Mouse (Mus musculus): ENCODE data around the gene Zdhhc1. TPM values are rescaled to one million over a fixed set of nuclear protein-coding genes. Genes with fewer than 3 reads are reported as not detected.

Gene Zdhhc1
- total RNA-seq, 2 experiments from 2014 or later = 9.6 to 11.2 TPM

DNA sequence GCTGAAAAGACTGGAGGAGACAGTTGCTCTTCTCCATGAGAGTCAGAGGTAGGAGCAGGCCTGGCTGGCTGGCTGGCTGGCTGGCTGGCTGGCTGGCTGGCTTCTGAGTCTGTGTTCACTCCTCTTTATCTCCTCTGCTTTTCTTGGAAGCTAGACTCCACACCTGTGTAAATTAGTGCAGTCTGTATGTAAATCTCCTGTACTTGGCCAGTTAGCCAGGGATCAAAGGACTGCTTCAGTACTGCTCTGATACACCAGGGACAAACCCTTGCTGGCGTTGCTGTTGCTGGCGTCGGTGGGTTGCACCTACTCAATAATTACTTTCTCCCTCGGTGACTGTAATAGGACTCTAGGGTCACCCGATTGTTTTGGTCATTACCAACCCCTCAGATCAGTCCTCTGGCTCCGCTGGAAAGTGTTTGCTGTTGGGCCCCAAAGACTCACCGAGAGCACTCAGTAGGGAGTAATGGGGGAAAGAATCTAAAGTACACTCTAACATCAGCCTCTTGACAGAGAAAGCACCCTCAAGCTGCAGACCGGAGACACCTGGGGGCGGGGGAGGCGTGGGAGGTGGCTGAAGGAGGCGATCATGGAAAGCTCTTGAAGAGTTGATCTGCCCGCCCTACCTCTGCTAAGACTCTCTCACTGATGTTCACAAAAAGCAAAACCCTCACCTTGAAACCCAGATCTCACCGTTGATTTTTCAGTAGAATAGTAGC, 35.5 kb downstream of the Zdhhc1 start:
- Histone ChIP-seq H3K4me3 (no peak overlapping the region), H3K27ac (no peak overlapping the region)
- intact Hi-C loops (cut with DNase I) = no loop called here
- no peak for TF ChIP-seq CTCF (IDR thresholded peaks at IDR 0.05)
- DNase-seq = no peak

DNA sequence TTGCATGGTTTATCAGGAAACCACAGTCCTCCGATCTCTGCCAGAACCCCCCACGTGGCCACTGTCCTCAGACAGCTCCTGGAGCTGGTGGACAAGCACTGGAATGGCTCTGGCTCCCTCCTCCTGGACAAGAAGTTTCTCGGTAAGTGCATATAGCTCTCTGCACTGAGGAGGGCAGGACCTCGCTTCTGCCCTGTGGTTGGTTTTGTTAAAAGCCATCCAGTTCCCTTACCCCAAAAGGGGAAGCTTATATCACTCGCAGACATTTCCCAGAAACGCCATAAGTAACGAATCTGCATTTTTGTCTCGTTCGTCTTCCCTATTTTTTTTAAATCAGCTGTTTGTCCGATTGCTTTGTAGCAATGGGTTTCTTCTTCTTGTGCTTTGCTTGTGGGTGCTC, 41.5 kb downstream of the Zdhhc1 start:
- intact Hi-C loops (cut with DNase I) = no loop called here
- Histone ChIP-seq H3K27ac (no peak overlapping the region), H3K4me3 (no peak overlapping the region)
- no peak for DNase-seq
- TF ChIP-seq CTCF (IDR thresholded peaks at IDR 0.05) = no peak

DNA sequence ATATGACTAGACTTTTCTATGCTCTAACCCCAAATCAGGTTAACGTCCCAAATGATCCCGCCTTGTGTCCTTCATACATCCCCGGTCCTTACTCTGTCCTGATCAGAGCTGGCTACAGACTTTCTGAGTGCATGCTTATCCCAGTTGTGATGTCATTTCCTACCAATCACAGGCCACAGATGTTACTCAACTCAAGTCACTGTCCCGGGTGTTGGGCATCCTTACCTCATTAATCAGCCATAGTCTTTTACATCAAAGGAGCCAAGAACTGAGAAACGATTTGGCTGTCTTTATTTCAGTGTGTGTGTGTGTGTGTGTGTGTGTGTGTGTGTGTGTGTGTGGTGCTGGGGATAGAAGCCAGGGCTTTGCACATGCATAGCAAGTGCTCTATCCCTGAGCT, 42.6 kb downstream of the Zdhhc1 start:
- no peak overlapping the region for H3K4me3 ChIP-seq
- no peak for DNase-seq
- intact Hi-C loops (cut with DNase I) = loop anchor here (5.0 kb wide), 1 partner anchor 42 kb away; the partner anchor contains the start of genes Kctd19 and Lrrc36
- no peak for TF ChIP-seq CTCF (IDR thresholded peaks at IDR 0.05)
- H3K27ac ChIP-seq = 0 out of 2 replicates have a peak overlapping the region, but pooled peaks have one; percentile 46

DNA sequence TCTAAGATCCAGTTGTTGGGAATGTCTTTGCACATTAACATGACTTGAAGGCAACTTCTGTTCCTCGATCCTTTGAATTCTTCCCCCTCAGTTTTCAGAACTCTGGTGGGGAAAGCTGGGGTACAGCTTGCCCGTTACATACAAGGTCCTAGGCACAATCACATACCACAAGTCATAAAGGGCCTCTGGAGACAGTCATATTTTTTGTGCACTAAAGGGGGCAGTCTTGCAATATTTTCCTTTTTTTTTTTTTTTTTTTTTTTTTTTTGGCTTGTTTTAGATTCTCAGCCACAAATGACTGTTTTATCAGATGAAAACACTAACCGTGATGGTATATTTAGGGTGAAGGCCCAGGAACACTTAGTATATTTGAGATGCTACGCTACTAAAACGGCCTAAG, 43.4 kb downstream of the Zdhhc1 start:
- peak; percentile 42; the same call in 1 of the 2 replicates for TF ChIP-seq CTCF (IDR thresholded peaks at IDR 0.05)
- no peak overlapping the region for H3K4me3 ChIP-seq
- intact Hi-C loops (cut with DNase I) = loop anchor here (5.0 kb wide), 1 partner anchor 41 kb away; the partner anchor contains the start of genes Kctd19 and Lrrc36
- H3K27ac ChIP-seq = peak overlapping the region; percentile 57
- no peak for DNase-seq

DNA sequence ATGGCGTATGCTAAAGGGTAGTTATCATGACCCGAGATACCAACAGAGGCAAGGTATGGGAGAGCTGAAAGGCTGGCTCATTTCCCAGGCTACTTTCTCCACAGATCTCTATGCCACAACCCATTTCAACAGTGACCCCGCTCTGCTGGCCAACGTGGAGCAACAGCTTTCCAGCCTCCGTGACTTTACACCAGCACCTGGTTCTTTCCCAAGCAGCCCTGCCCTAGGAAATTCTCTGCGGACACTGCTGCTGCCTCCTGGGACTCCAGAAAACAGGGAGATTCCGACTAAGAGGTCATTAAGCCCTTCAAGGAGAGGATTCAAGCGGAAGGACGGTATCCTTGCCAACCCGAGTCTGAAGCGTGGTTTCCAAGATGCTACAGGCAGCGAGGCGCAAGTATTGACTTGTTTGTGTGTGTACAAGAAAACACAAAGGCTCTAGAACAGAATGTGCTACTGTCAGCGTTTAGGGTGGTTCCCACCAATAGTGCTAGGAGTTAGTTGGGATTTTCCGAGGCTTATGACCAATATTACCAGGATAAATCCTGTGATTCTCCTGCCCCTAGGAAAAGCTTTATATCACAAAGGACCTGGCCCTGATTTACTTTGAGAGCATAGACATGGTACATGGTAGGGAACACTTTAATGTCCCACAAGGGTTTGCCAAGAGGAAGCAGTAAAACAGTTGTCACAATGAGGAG, 44.6 kb downstream of the Zdhhc1 start:
- intact Hi-C loops (cut with DNase I) = loop anchor here (5.0 kb wide), 1 partner anchor 40 kb away; the partner anchor contains the start of genes Kctd19 and Lrrc36
- no peak for DNase-seq
- Histone ChIP-seq H3K27ac (peak overlapping the region; percentile 46), H3K4me3 (no peak overlapping the region)
- no peak for TF ChIP-seq CTCF (IDR thresholded peaks at IDR 0.05)

DNA sequence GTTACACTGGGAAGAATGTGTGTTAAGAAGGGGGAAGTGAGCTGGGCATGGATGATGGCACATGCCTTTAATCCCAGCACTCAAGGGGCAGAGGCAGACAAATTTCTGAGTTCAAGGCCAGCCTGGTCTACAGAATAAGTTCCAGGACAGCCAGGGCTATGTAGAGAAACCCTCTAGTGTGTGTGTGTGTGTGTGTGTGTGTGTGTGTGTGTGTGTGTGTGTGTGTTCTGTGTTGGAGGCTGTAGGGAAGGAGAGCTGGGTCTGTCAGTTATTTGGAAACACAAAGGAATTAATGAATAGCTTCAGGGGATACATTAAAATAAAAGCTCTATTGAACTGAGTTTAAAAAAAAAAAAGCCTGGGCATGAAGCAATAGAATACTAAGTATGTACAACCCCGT, 45.7 kb downstream of the Zdhhc1 start:
- DNase-seq = no peak
- intact Hi-C loops (cut with DNase I) = loop anchor here (5.0 kb wide), 1 partner anchor 39 kb away; the partner anchor contains the start of genes Kctd19 and Lrrc36
- no peak overlapping the region for H3K27ac ChIP-seq
- no peak overlapping the region for H3K4me3 ChIP-seq
- no peak for TF ChIP-seq CTCF (IDR thresholded peaks at IDR 0.05)

DNA sequence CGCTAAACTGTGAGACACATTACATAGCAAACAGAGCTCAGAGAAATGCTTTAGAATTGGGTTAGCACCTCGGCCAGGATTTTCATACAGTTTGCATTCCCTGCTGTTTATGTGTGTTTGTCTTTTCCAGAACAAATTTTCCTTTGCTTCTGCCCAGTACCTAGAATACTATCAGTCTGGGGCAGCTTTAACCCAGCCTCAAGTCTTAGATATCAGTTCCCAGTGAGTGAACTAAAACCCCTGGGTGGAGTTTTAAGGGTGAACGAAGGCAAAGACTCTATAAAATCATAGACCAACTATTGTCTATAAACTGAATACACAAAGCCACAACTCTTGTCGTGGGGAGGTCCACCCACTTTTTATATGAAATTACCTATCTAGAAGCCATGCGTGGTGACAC, 48.1 kb downstream of the Zdhhc1 start:
- Histone ChIP-seq H3K4me3 (no peak overlapping the region), H3K27ac (no peak overlapping the region)
- DNase-seq = no peak
- TF ChIP-seq CTCF (IDR thresholded peaks at IDR 0.05) = no peak
- intact Hi-C loops (cut with DNase I) = no loop called here

DNA sequence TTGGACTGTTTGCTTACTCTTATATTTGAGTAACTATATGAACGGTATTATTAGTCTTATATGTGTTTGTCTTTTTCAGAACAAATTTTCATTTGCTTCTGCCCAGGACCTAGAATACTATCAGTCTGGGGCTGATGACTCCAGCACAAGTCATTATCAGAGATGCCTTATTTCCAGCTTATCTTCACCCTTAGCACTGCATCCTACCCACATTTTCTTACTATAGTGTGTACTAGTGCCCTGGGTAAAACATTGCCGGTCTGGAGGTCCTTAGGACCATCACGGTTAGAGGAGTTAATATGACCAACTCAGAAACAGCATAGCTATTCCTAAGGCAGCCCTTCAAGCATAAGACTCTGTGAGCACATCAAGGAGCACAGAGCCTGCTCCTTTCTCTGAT, 48.5 kb downstream of the Zdhhc1 start:
- DNase-seq = no peak
- Histone ChIP-seq H3K4me3 (no peak overlapping the region), H3K27ac (no peak overlapping the region)
- intact Hi-C loops (cut with DNase I) = no loop called here
- no peak for TF ChIP-seq CTCF (IDR thresholded peaks at IDR 0.05)

DNA sequence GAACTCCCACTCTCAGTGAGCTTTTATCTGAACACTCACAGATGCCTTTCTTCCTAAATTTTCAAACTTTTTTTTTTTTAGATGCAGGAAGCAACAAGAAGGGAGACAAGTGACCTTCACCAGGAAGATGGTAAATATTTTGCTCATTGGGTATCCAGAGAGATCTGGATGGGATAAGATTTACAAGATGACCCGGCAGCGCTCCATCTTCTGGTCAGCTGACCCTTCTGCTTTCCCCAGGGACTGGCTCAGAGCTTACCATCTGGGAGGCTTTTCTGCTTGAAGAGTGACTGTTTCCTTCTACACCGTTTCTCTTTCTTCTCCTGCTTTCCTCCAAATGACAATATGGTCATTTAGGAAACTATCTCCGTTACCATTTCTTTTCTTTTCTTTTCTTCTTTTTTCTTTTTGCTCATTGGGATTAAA, 50.6 kb downstream of the Zdhhc1 start:
- DNase-seq = peak; percentile 71
- intact Hi-C loops (cut with DNase I) = no loop called here
- no peak for TF ChIP-seq CTCF (IDR thresholded peaks at IDR 0.05)
- peak overlapping the region; percentile 2; the same call in 1 of the 2 replicates for H3K4me3 ChIP-seq
- peak overlapping the region; percentile 55 for H3K27ac ChIP-seq

DNA sequence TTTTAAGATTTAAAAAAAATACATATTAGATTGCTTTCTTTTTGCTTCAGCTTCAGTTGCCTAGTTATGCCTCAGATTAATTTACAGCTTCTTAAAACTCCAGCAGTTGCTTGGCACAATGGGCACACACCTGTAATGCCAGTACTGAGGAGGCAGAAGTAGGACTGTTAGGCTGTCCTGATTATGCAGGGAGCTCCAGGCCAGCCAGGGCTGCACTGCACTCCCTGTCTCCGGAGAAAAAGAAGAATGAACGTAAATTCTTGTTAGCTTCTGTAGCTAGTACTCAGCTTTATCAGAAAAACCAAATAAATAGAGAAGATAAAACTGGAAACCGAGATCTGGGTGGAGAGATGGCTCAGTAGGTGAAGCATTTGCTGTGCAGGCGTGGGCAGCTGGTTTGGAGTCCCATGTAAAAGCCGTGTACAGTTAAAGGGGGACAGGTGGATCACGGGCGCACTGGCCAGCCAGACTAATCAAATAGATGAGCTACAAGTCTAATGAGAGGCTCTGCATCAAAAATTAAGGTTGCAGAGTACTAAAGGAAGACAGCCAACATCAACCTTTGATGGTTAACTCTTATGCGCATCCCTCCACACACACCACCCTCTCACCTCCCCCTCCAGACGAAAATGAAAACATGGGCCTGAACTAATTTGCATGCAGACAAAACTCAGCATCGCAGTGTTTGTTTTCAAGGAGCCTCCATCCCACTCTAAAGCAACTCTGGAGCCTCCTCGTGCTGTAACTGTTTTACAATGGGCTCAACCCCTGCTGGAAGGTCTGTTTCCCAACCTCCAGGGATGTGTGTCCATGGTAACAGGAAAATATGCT, 51.2 kb downstream of the Zdhhc1 start:
- TF ChIP-seq CTCF (IDR thresholded peaks at IDR 0.05) = no peak
- no peak for DNase-seq
- intact Hi-C loops (cut with DNase I) = no loop called here
- Histone ChIP-seq H3K27ac (peak overlapping the region; percentile 55), H3K4me3 (peak overlapping the region; percentile 2; the same call in 1 of the 2 replicates)

DNA sequence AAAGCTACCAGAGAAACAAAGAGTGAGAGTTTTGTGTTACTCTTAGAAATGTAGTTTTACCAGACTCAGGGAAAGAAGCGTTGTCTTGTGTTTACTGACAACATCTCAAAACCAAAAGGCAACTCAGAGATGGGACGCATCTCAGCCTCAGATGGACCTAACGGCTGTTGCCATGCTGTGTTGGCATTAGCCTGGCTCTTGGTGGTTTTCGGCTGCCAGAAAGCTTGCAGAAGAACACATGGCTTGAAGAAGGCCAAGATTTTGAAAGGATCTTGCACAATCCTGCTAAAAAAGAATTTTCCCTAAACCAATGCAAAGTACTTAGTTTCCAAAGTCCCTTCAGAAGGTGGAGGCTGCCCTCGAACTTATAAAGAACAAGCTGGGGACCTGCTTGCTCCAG, 54.0 kb downstream of the Zdhhc1 start:
- Histone ChIP-seq H3K27ac (no peak overlapping the region), H3K4me3 (no peak overlapping the region)
- intact Hi-C loops (cut with DNase I) = no loop called here
- no peak for TF ChIP-seq CTCF (IDR thresholded peaks at IDR 0.05)
- DNase-seq = no peak

DNA sequence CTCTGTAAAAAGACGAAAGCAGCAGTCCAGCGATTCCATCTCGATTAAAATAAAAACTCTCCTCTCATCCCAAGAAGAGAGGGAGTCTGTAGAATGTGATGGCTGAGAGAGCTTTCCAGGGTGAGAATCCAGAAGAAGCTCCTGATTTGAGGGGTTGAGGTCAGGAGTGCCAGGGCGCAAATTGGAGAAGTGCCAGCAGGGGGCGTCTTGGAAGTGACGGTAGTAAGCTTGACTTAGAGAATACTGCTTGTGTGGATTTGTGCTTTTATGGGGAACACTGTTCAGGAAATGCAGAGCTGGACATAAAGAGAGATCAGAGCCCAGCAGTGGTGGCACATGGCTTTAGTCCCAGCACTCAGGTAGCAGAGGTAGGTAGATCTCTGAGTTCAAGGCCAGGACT, 55.3 kb downstream of the Zdhhc1 start:
- no peak overlapping the region for H3K27ac ChIP-seq
- no peak overlapping the region for H3K4me3 ChIP-seq
- peak; percentile 44 for DNase-seq
- intact Hi-C loops (cut with DNase I) = no loop called here
- TF ChIP-seq CTCF (IDR thresholded peaks at IDR 0.05) = peak; percentile 35
